Mouse (Mus musculus): ENCODE measurements around the gene Oxld1.
"Not testable (repeated sequence)": the region's sequence is repeated elsewhere in the genome, so short reads cannot be mapped to it uniquely, and the experiment has no call there.

The Oxld1 gene

GRCm38 (mm10) chr11:120422651-120423568, 35.0 kb downstream of the Oxld1 start:
- DNase-seq, result no peak

DNA sequence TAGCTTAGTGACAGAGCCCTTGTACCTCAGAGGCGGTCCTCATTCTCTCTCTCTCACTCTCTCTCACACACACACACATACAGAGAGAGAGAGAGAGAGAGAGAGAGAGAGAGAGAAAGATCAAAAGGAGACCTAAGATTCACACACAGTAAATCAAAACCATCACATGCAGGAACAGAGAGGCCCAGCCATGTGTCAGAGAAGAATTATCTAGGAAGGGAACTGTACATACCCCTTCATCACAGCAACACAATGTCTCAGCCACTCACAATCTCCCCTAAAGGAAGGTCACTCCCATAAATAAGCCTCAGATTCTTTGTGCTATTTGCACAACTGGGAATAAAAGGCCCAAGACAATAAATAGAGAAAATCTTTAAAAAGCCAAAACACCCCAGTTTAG, 39.3 kb downstream of the Oxld1 start:
- no peak for DNase-seq

- DNase-seq, result no peak
Measured at GRCm38 (mm10) chr11:120417852-120418251, 40.0 kb downstream of the Oxld1 start.

GRCm38 (mm10) chr11:120413621-120414020, 44.2 kb downstream of the Oxld1 start:
- not testable (repeated sequence) for DNase-seq
